Mouse (Mus musculus) intestine, embryonic 15.5 days (tissue): ENCODE results near the gene Fpr2. TPM values are rescaled to one million over a fixed set of nuclear protein-coding genes. Genes with fewer than 3 reads are reported as not detected.
"Not testable (repeated sequence)": the region's sequence is repeated elsewhere in the genome, so short reads cannot be mapped to it uniquely, and the experiment has no call there.

Source experiments
- ATAC-seq: fragments of 200-750 bp; cut with Nextera tagmentation; 2 replicates; pipeline ENCODE4 v1.8.0; 2017; ENCODE audit warnings: moderate TSS enrichment, moderate library complexity
- H3K27ac ChIP-seq: fragments of 300-500 bp; sonication (generic); 2 replicates; pipeline ENCODE4 v1.5.1; 2015; ENCODE audit warnings: mild to moderate bottlenecking, inconsistent platforms
- H3K27me3 ChIP-seq: fragments of 300-500 bp; sonication (generic); replicated peaks from 2 replicates; pipeline ENCODE4 v1.6.1; 2015; ENCODE audit warnings: inconsistent platforms
- H3K36me3 ChIP-seq: fragments of 300-500 bp; sonication (generic); 2 replicates; pipeline ENCODE4 v1.6.1; 2015; ENCODE audit warnings: inconsistent platforms
- H3K4me1 ChIP-seq: fragments of 300-500 bp; sonication (generic); replicated peaks from 2 replicates; pipeline ENCODE4 v1.6.1; 2015; ENCODE audit warnings: inconsistent platforms
- H3K4me2 ChIP-seq: fragments of 300-500 bp; sonication (generic); replicated peaks from 2 replicates; pipeline ENCODE4 v1.6.1; 2015; ENCODE audit warnings: mild to moderate bottlenecking, inconsistent platforms
- H3K4me3 ChIP-seq: fragments of 300-500 bp; sonication (generic); replicated peaks from 2 replicates; pipeline ENCODE4 v1.5.1; 2015; ENCODE audit warnings: inconsistent platforms
- H3K9ac ChIP-seq: fragments of 300-500 bp; sonication (generic); 2 replicates; pipeline ENCODE4 v1.6.1; 2015; ENCODE audit warnings: inconsistent platforms
- H3K9me3 ChIP-seq: fragments of 300-500 bp; sonication (generic); 2 replicates; pipeline ENCODE4 v1.6.1; 2016; ENCODE audit warnings: inconsistent platforms
- WGBS: fragments of 180-500 bp; shearing (Covaris S2); methylation state at CpG from one replicate; pipeline ENCODE4 v1.1.7; 2015; 5-methylcytosine and 5-hydroxymethylcytosine counted together
- polyA plus RNA-seq: library from polyadenylated mRNA; unstranded; fragments of >200 nt; fragmentation: Nextera tagmentation; extraction: Ambion mirVana; gene quantifications from 2 replicates; pipeline ENCODE4 v1.2.1, GENCODE M21; 2015

The Fpr2 gene
- 0.33 and 0.53 TPM in 2 replicates for polyA plus RNA-seq

DNA sequence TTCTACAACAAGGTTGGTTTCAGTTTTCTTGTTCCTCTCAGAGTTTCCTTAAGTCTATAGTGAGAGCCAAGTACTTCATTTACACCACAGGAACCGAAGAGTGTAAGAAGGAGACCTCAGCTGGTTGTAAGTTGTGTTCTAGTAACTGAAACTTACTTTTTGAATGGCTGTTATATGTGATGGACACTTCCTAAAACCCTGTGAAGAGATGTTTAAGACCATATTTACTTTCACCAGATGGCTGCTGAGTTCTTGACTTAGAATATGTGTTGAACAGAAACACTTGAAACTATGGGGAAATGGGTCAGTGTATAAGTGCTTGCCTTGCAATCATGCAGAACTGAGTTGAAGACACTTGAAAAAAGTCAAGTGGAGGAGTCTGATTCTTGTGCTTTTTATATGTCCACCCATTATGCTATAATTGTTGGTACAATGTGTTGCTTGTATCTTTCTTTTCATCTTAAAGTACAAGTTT, at the start of gene Fpr2, which contains the start of gene Fpr3:
TSS of gene Fpr2 (plus strand) at position 51 of the 475 bp plus-strand sequence.
TSS of gene Fpr3 (plus strand) at position 79 of the 475 bp plus-strand sequence.
- Histone ChIP-seq H3K36me3 (no peaks in the 10 kb centered on the region), H3K4me2 (no peak within 1 kb of the TSS), H3K27me3 (no peaks in the 10 kb centered on the region), H3K4me3 (no peak within 1 kb of the TSS), H3K27ac (no peak within 1 kb of the TSS), H3K4me1 (no peaks in the 10 kb centered on the region), H3K9ac (no peak within 1 kb of the TSS), H3K9me3 (no peaks in the 10 kb centered on the region)
- 67% methylated on average over 1 of the region's 1 CpGs for WGBS
- ATAC-seq = no peak

DNA sequence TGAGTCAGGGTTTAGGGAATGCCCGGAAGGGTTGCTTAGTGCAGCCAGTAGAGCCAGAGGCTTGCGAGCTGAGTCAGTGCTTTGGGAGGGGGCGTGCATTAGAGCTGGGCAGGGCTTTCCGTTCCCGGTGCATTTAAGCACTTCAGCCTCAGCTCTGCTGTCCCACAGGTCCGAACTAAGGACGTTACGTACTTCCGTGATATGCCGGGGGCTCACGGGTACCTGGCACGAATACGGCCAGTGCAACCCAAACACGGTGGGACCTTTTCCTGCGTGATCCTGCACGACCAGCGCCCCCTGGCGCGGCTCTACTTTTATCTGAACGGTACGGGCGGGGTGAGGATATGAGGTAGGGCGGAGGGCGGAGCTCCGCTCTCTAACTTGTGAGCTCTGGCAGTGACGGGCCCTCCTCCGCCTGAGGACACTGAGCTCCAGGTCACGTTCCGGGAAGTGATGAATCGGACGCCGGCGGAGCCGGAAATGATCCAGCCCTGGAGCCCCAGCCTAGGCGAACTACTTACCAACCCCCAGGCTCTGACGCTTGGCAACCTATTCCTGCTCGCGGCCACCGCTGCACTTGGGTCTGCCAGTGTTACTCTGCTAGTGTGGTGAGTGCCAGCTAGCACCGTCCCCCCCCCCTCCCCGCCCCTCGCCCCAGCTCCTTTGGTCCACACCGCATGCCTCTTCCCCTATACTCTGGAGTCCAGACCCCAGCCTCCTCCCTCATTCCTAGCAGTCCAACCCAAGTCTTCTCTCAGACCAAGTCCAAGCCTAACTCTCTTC, 49.5 kb upstream of the Fpr2 start:
- Histone ChIP-seq H3K36me3 (0 out of 2 replicates have a peak, but pooled peaks cover 7% of the 10 kb centered on the region), H3K4me2 (peak overlapping the region; percentile 69), H3K9ac (peak overlapping the region; percentile 55), H3K27ac (peak overlapping the region; percentile 86), H3K27me3 (no peaks in the 10 kb centered on the region), H3K4me3 (peak overlapping the region; percentile 47), H3K4me1 (peaks cover 23% of the 10 kb centered on the region), H3K9me3 (no peaks in the 10 kb centered on the region)
- ATAC-seq = peak; percentile 99
- under 1% methylated on average over 43 of the region's 43 CpGs for WGBS

DNA sequence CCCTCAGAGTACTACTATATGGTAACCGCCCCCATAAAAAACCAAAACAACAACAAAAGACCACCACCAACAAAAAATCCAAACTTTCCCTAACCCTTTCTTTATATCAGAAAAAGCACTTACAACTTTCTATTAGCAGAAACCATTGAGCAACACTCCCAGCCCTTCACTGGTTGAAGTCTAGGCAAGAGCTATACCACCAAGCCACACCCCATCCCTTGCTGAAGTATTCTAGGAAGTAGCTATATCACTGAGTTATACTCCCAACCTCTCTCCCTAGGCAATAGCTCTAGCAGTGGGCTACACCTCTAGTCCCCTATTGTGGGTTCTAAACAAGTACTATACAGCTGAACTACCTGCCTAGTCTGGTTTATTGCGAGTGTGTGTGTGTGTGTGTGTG, 48.3 kb upstream of the Fpr2 start:
- H3K4me1 ChIP-seq = peaks cover 22% of the 10 kb centered on the region
- ATAC-seq = no peak
- no peak overlapping the region for H3K9ac ChIP-seq
- H3K4me2 ChIP-seq = no peak overlapping the region; the same call in 1 of the 2 replicates
- H3K4me3 ChIP-seq = no peak overlapping the region
- 0 out of 2 replicates have a peak, but pooled peaks cover 7% of the 10 kb centered on the region for H3K36me3 ChIP-seq
- no peaks in the 10 kb centered on the region for H3K9me3 ChIP-seq
- H3K27me3 ChIP-seq = no peaks in the 10 kb centered on the region
- no peak overlapping the region for H3K27ac ChIP-seq
- 95% methylated on average over 2 of the region's 2 CpGs for WGBS

DNA sequence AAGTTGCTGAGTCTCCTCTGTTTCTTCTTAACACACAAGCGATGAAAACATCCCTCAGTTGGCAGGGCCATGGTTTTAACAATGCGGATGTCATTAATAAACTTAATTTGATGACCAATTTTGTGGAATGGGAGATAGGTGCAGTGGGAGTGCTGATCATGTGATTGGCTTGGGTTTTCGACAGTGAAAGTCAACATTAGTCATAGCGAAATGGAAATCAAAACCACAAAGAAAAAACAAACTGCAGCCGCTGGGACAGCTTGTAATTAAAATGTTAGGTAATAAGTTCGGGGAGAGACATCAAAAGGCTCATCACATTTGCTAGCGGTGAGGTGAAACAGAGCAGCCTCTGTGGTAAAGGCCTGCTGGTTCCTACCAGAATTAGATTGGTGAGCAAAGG, 46.8 kb upstream of the Fpr2 start:
- H3K27me3 ChIP-seq = no peaks in the 10 kb centered on the region
- WGBS = 91% methylated on average over 7 of the region's 7 CpGs
- H3K36me3 ChIP-seq = 0 out of 2 replicates have a peak, but pooled peaks cover 7% of the 10 kb centered on the region

DNA sequence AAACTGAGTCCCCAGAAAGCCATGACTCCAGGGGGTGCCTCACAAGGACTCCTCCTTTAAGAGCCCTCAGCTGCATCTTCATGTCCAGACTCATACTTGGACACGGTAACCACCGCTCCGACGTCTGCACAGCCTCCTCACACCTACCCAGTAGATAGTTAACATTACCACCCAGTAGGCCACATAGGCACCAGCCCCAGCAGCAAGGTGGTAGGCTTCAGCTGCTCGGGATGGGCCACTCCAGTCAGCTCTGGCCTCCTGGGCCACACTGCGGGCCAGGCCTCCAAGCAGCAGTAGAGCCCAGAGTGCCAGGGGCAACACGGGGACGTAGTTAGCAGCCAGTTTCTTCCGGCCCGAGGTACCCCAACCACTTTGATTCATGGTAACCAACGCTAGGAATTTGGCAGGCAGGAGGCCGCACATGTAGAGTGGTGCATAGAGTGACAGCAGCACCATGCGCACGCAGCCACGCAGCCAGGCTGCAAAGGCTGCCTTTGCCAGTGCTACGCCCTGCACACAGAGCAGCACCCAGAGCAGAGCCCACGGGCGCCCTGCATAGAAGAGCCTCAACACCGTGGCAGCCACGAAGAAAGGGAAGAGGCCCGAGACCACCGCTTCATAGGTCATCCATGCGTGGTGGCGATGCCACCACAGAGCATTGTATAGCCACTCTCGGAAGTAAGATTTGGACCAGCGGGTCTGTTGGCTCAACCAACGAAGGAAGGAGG, 43.9 kb upstream of the Fpr2 start:
- Histone ChIP-seq H3K4me3 (no peak overlapping the region), H3K4me1 (no peaks in the 10 kb centered on the region)
- peak; percentile 50; the same call in 1 of the 2 replicates for ATAC-seq

More for the DNA sequence above, 46.8 kb upstream of the Fpr2 start:
- ATAC-seq = no peak
- Histone ChIP-seq H3K4me3 (no peak overlapping the region), H3K4me1 (peaks cover 15% of the 10 kb centered on the region), H3K9me3 (no peaks in the 10 kb centered on the region), H3K27ac (no peak overlapping the region), H3K4me2 (no peak overlapping the region), H3K9ac (no peak overlapping the region)

DNA sequence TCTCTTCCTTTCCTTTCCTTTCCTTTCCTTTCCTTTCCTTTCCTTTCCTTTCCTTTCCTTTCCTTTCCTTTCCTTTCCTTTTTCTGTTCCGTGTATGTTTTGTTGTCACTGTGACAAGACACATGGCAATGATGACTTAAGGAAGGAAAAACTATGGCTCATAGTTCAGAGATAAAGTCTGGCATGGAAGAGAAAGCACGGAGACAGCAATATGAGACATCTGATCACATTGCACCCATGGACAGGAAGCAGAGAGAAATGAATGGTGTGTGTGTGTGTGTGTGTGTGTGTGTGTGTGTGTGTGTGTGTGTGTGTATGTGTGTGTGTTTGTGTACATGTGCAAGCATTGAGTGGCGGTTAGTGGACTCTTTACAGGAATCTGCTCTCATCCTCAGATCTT, 43.0 kb upstream of the Fpr2 start:
- H3K9ac ChIP-seq, H3K27ac ChIP-seq, ATAC-seq, H3K4me2 ChIP-seq, H3K27me3 ChIP-seq, H3K4me3 ChIP-seq, H3K4me1 ChIP-seq, H3K9me3 ChIP-seq, H3K36me3 ChIP-seq: not testable (repeated sequence)
- 78% methylated on average over 3 of the region's 3 CpGs for WGBS

More for the DNA sequence above, 43.9 kb upstream of the Fpr2 start:
- 77% methylated on average over 27 of the region's 27 CpGs for WGBS
- Histone ChIP-seq H3K9ac (no peak overlapping the region), H3K9me3 (no peaks in the 10 kb centered on the region), H3K36me3 (0 out of 2 replicates have a peak, but pooled peaks cover 2% of the 10 kb centered on the region), H3K27me3 (no peaks in the 10 kb centered on the region), H3K27ac (no peak overlapping the region), H3K4me2 (no peak overlapping the region)

DNA sequence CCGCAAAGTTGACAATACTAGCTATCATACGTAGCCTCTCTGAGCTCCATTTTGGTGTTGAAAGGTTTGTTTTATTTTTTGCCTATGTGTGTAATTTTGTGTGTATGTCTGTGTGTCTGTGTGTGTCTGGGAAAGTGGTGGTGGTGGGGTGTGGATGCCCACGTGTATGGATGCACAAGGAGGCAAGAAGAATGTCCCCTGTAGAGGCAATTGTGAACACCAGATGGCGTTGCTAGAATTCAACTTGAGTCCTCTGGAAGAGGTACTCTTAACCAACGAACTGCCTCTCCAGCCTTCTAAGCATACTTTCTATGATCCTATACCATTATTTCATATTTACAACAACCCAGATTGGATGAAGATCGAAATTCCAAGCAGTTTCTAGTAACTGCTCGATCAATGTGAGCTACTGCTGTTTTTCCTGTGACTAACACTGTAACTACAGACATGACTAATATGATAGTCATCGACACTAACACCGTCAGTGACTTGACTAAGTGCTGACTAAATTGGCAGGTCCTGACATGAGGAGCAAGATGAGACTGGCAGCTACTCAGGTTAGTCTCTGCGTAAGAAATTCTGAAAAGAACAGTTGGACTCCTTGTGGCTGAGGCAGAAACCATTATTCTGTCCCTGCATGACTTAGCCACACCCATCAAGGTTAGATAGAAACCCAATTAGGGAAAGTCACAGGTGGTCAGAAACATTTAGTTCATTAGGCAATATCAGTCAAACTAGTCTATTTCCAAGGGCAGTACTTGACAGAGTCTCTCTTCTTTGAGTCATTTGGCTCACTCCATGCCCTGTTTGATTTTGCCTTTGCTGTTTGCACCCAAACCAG, 42.2 kb upstream of the Fpr2 start:
- Histone ChIP-seq H3K36me3 (no peaks in the 10 kb centered on the region), H3K27me3 (peaks cover 6% of the 10 kb centered on the region; the same call in 1 of the 2 replicates), H3K4me1 (no peaks in the 10 kb centered on the region), H3K27ac (no peak overlapping the region), H3K9ac (no peak overlapping the region), H3K4me2 (no peak overlapping the region), H3K9me3 (no peaks in the 10 kb centered on the region), H3K4me3 (no peak overlapping the region)
- no peak for ATAC-seq
- WGBS = 76% methylated on average over 10 of the region's 10 CpGs

DNA sequence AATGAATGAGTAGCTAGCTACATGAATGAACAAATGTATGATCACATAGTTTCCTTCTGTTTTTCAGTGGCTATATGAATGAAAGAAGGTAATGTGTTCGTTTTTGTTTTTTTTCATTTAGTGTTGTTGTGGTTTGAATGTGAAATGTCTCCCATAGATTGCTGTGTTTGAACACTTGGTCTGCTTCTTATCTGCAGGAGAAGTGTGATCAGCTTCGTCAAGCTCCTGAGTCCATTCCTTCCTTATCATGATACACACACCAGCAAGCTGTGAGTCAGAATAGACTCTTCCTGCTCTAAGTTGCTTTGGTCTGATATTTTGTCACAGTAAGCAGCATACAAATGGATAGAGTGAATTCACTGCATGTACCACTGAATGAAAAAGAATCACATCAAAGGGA, 38.6 kb upstream of the Fpr2 start:
- H3K27me3 ChIP-seq = peaks cover 7% of the 10 kb centered on the region; the same call in 1 of the 2 replicates
- H3K36me3 ChIP-seq = no peaks in the 10 kb centered on the region
- no peak overlapping the region for H3K4me3 ChIP-seq
- 79% methylated on average over 2 of the region's 2 CpGs for WGBS
- H3K9ac ChIP-seq = no peak overlapping the region
- H3K9me3 ChIP-seq = no peaks in the 10 kb centered on the region
- H3K4me1 ChIP-seq = no peaks in the 10 kb centered on the region
- no peak for ATAC-seq
- H3K4me2 ChIP-seq = no peak overlapping the region
- H3K27ac ChIP-seq = no peak overlapping the region

DNA sequence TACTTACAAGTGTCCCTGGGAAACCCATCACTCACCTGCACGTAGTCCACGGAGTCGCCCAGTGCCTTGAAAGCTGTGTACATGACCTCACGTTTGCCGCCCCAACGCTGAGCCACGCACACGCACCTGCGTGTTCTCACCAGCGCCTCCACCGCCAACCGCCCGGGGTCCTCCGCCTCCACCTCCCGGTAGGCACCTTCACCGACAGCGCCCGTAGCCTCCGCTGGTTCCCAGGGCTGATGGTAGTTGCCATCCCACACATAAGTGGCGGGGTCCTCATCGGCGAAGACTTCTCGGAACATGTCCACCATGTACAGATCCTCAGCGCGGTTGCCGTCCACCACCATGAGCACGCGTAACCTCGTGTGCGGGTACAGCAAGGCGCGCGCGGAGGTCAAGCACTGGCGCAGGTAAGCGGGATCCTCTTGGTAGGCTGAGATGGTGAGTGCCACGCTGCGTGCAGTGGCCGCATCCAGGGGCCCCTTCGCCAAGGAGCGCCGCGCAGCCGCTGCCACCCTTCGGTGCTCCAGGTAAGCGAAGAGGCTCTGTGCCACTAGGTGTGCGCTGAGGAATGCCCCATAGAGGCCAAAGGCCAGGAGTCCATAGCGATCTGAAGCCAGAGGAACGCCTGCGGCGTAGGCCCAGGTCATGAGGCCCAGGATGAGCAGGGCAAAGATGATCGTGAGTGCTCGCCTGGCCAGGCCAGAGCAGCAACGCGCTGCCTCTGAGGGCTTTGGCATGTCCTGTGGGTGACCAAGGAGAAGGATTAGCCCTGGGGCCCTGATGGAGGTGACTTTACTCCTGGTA, 37.5 kb upstream of the Fpr2 start:
- H3K4me1 ChIP-seq = no peaks in the 10 kb centered on the region
- no peaks in the 10 kb centered on the region for H3K36me3 ChIP-seq
- no peak overlapping the region for H3K9ac ChIP-seq
- ATAC-seq = peak; percentile 59
- peak overlapping the region; percentile 45 for H3K4me2 ChIP-seq
- H3K4me3 ChIP-seq = peak overlapping the region; percentile 18
- WGBS = 27% methylated on average over 54 of the region's 55 CpGs
- no peaks in the 10 kb centered on the region for H3K9me3 ChIP-seq
- H3K27ac ChIP-seq = no peak overlapping the region
- peaks cover 7% of the 10 kb centered on the region; the same call in 1 of the 2 replicates for H3K27me3 ChIP-seq

DNA sequence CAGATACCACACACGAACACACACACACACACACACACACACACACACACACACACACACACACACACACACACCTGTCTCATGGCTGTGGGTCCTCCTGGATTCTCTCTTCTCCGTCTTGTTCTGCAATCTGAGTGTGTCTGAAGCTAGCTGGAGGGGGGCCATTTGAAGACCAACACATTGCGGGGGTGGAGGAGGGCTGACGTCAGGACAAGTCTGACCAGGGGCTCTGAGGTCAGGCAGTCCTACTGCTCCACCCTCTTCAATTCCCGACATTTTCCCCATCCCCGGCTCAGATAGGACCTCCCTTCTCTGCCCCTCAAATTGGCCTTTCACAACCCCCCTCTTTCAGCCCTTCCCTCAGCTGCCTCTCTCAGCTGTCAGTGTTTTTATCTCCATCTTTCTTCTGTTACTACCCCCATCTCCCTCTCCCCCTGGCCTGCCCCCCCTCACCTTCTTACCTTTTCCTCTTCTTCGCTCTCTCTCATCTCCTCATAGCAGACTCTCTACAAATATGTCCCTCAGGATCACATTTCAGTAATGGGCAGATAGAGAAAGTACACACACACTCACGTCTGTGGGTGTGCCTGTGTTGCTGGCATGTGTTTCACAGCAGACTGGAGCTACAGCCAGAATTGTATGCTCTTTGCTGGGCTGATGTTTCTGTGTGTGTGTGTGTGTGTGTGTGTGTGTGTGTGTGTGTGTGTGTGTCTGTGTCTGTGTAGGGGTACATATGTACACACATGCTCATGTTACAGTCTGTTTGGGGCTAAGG, 32.4 kb upstream of the Fpr2 start, which contains the start of gene Has1:
TSS of gene Has1 (minus strand) at position 142 of the 775 bp plus-strand sequence.
- 57% methylated on average over 8 of the region's 8 CpGs for WGBS
- Histone ChIP-seq H3K4me1 (no peaks in the 10 kb centered on the region), H3K4me3 (no peak within 1 kb of the TSS), H3K4me2 (no peak within 1 kb of the TSS), H3K27ac (no peak within 1 kb of the TSS), H3K36me3 (no peaks in the 10 kb centered on the region), H3K9ac (no peak within 1 kb of the TSS), H3K9me3 (no peaks in the 10 kb centered on the region), H3K27me3 (peaks cover 2% of the 10 kb centered on the region; the same call in 1 of the 2 replicates)
- ATAC-seq = no peak
